10 mouse cellular contexts compared by ENCODE assay signal in genomic region chr5:13529226-13529625, GRCm38 (mm10).
DNase-seq lines count a peak whose midpoint lies in the region; ATAC-seq and TF ChIP-seq lines count a peak whose summit lies in the region.
"Had no signal": no experiment of that assay in that cellular context is flagged by ENCODE, and none has a peak within 500 bp of the region (broad histone marks: within the 10 kb centered on the region; RNA-seq: fewer than 3 reads in every experiment).

No protein-coding gene starts in this region.

- H3K9me3 ChIP-seq in hindbrain, embryonic 10.5 days: no peaks in the 10 kb centered on the region
- no peaks in the 10 kb centered on the region for H3K9me3 ChIP-seq in midbrain, postnatal 0 days (ENCODE audit: low read length)
- H3K9me3 ChIP-seq: intestine, embryonic 15.5 days had no signal

- H3K27ac ChIP-seq in gastrocnemius, adult 2 months: 0 out of 2 replicates have a peak overlapping the region, but pooled peaks have one; percentile 8
- no peak overlapping the region for H3K27ac ChIP-seq in hindbrain, embryonic 10.5 days
- H3K27ac ChIP-seq in midbrain, postnatal 0 days (ENCODE audit: low read depth, low read length): no peak overlapping the region
- H3K27ac ChIP-seq in heart, adult 2 months: no peak overlapping the region
- H3K27ac ChIP-seq: intestine, embryonic 15.5 days had no signal

- H3K4me1 ChIP-seq in hindbrain, embryonic 10.5 days (replicated peaks): peaks cover 23% of the 10 kb centered on the region
- no peaks in the 10 kb centered on the region for H3K4me1 ChIP-seq in midbrain, postnatal 0 days (ENCODE audit: insufficient read depth, low read length)
- H3K4me1 ChIP-seq in heart, adult 2 months (ENCODE audit: control insufficient read depth, insufficient read depth, low read length): peaks cover 2% of the 10 kb centered on the region; the same call in 1 of the 2 replicates
- H3K4me1 ChIP-seq: intestine, embryonic 15.5 days had no signal

- ATAC-seq in midbrain, postnatal 0 days (ENCODE audit: low FRiP score): peak; percentile 62
- ATAC-seq: intestine, embryonic 15.5 days had no signal

- H3K9ac ChIP-seq in midbrain, postnatal 0 days (replicated peaks; ENCODE audit: low read length, poor library complexity, severe bottlenecking): no peak overlapping the region
- no peak overlapping the region for H3K9ac ChIP-seq in heart, adult 2 months (ENCODE audit: low read depth, low read length)
- H3K9ac ChIP-seq: intestine, embryonic 15.5 days had no signal

- TF ChIP-seq POLR2A in heart, adult 2 months (IDR thresholded peaks at IDR 0.05; ENCODE audit: insufficient read depth, low read depth, low read length): no peak

- peaks cover 32% of the 10 kb centered on the region for H3K27me3 ChIP-seq in hindbrain, embryonic 10.5 days (ENCODE audit: insufficient read depth, poor library complexity, severe bottlenecking)
- peaks cover 23% of the 10 kb centered on the region for H3K27me3 ChIP-seq in midbrain, postnatal 0 days (ENCODE audit: insufficient read depth, low read length)
- no peaks in the 10 kb centered on the region for H3K27me3 ChIP-seq in heart, adult 2 months (ENCODE audit: control insufficient read depth, insufficient read depth, low read length)
- H3K27me3 ChIP-seq: intestine, embryonic 15.5 days had no signal

- TF ChIP-seq EP300 in heart, adult 2 months (IDR thresholded peaks at IDR 0.05; ENCODE audit: insufficient read depth, low read depth, low read length): no peak

- TF ChIP-seq CTCF in gastrocnemius, adult 2 months (IDR thresholded peaks at IDR 0.05): no peak
- TF ChIP-seq CTCF in midbrain, postnatal 0 days (IDR thresholded peaks at IDR 0.05): no peak
- TF ChIP-seq CTCF in heart, adult 2 months (IDR thresholded peaks at IDR 0.05): no peak

- H3K36me3 ChIP-seq in hindbrain, embryonic 10.5 days: no peaks in the 10 kb centered on the region
- H3K36me3 ChIP-seq in midbrain, postnatal 0 days (ENCODE audit: insufficient read depth, low read length): no peaks in the 10 kb centered on the region
- no peaks in the 10 kb centered on the region for H3K36me3 ChIP-seq in heart, adult 2 months (ENCODE audit: control insufficient read depth, insufficient read depth, low read length)
- H3K36me3 ChIP-seq: intestine, embryonic 15.5 days had no signal

- H3K4me2 ChIP-seq in midbrain, postnatal 0 days (ENCODE audit: low read depth, low read length, poor library complexity, severe bottlenecking): no peak overlapping the region
- H3K4me2 ChIP-seq: intestine, embryonic 15.5 days had no signal

- WGBS in hindbrain, embryonic 10.5 days: 4% methylated on average over 4 of the region's 4 CpGs
- WGBS in midbrain, postnatal 0 days: 5% methylated on average over 4 of the region's 4 CpGs
- 64% methylated on average over 4 of the region's 4 CpGs for WGBS in heart, adult 2 months

- no peak for DNase-seq in gastrocnemius, adult 2 months
- DNase-seq in gastrocnemius, adult 8-10 months (ENCODE audit: low spot score in 2 of 2): no peak
- peak; percentile 10 for DNase-seq in cerebellum, adult 9-11 months
- peak; percentile 56 for DNase-seq in hindbrain, embryonic 10.5 days (ENCODE audit: low spot score)
- peak; percentile 75 for DNase-seq in midbrain, postnatal 0 days (ENCODE audit: low spot score)
- DNase-seq in spleen, adult 18-20 months: no peak
- no peak for DNase-seq in heart, adult 2 months
- DNase-seq in lung, postnatal 36 days: no peak
- DNase-seq: gastrocnemius, postnatal 36 days had no signal

- no peaks in the 10 kb centered on the region for H3K79me2 ChIP-seq in heart, adult 2 months (replicated peaks; ENCODE audit: control insufficient read depth, insufficient read depth, low read length)

- no peak overlapping the region for H3K4me3 ChIP-seq in gastrocnemius, adult 2 months
- no peak overlapping the region for H3K4me3 ChIP-seq in hindbrain, embryonic 10.5 days
- no peak overlapping the region for H3K4me3 ChIP-seq in midbrain, postnatal 0 days (ENCODE audit: low read depth, low read length)
- H3K4me3 ChIP-seq in heart, adult 2 months: no peak overlapping the region
- H3K4me3 ChIP-seq: intestine, embryonic 15.5 days had no signal

- intact Hi-C loops in gastrocnemius, adult 2 months (cut with DNase I): no loop called here
- intact Hi-C loops in heart, adult 2 months (cut with DNase I): loop anchor here (5.0 kb wide), 1 partner anchor 57 kb away; no protein-coding TSS in a partner anchor

Comparison
In these comparisons a context has a peak if more than half of its experiments do, and no peak if none do; other contexts are left out.
1. DNase-seq: peak in cerebellum, adult 9-11 months (single experiment), hindbrain, embryonic 10.5 days (single experiment) and midbrain, postnatal 0 days (single experiment); none in gastrocnemius, adult 2 months (single experiment), gastrocnemius, adult 8-10 months (0 of 2), spleen, adult 18-20 months (0 of 2), heart, adult 2 months (0 of 2) and lung, postnatal 36 days (single experiment).